Mouse (Mus musculus) cortical plate, adult 2 months (tissue): ENCODE results near the gene 2300009A05Rik.

ENCODE experiments used
- CTCF ChIP-seq: fragments of 200-500 bp; IDR thresholded peaks from 2 replicates; pipeline ENCODE4 v1.5.1; 2011; ENCODE audit warnings: mild to moderate bottlenecking, control low read depth, low read length; ENCODE audit not compliant: insufficient read depth; ENCODE audit errors: extremely low read depth
- POLR2A ChIP-seq: fragments of 200-500 bp; IDR thresholded peaks from 2 replicates; pipeline ENCODE4 v1.6.1; 2011; ENCODE audit warnings: mild to moderate bottlenecking, low read length, control low read depth; ENCODE audit not compliant: insufficient read depth; ENCODE audit errors: extremely low read depth

DNA sequence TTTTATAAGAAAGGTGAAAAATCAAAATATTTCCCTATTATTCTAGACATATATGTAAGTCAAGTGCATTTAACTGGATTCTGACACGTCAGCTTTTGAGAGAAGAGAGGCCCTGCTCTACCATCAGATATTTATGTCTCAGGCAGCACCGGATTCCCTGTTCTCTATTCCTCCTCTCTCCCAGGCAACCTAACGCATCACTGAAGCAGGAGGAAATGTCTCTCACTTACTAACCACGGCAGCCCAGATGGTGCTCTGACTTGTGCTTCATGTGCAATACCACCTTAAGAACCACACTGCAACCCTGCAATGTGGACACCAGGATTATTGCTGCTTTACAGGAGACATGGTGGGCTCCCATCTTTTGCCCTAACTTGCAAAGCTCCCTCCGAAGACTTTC lies 40.0 kb downstream of the 2300009A05Rik start:
- TF ChIP-seq POLR2A (no peak), CTCF (no peak)
